Mouse (Mus musculus) cerebellum, adult 9-11 months (tissue): ENCODE results near the gene Snrnp40.

Experiments used
- DNase-seq: peaks from one replicate; pipeline ENCODE4 v3.0.0; 2022

Gene Snrnp40

GRCm38 (mm10) chr4:130387256-130387655 is 27.3 kb downstream of the Snrnp40 start:
- DNase-seq: peak; percentile 85

DNA sequence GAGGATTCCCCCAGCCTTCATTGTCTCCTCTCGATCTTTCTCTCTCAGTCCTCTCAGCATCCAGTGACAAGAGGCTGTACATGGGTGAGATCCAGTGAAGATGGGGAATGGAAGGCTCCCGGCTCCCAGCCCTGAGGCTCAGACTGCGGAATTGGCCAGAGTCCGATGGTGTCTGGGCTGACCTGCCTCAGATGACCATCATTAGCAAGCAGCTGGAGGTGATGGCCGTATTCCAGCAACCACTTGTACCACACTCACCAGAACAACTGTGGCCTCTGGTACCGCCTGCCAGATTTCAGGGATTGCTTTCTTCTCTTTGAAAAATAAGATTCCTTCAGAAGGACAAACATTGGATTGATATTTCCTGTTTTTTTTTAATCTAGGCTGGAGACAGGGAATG is 29.6 kb downstream of the Snrnp40 start:
- peak; percentile 57 for DNase-seq

GRCm38 (mm10) chr4:130389927-130390326 is 30.0 kb downstream of the Snrnp40 start:
- no peak for DNase-seq

- no peak for DNase-seq
These were observed 31.3 kb downstream of the Snrnp40 start for GRCm38 (mm10) chr4:130391265-130391664.
